Mouse (Mus musculus): ENCODE measurements around the gene Akap2. TPM values are rescaled to one million over a fixed set of nuclear protein-coding genes. Genes with fewer than 3 reads are reported as not detected.

Akap2 gene
- total RNA-seq, 2 experiments from 2014 or later = 191 to 192 TPM

GRCm38 (mm10) chr4:57751054-57751453 is 33.6 kb downstream of the Akap2 start:
- no peak for DNase-seq (ENCODE audit: low spot score in 2 of 2)

GRCm38 (mm10) chr4:57751566-57751965 is 34.1 kb downstream of the Akap2 start:
- DNase-seq (ENCODE audit: low spot score in 2 of 2) = no peak

- DNase-seq (ENCODE audit: low spot score in 2 of 2) = no peak
Observed at GRCm38 (mm10) chr4:57755085-57755484, 37.6 kb downstream of the Akap2 start.

GRCm38 (mm10) chr4:57757997-57758396 is 40.5 kb downstream of the Akap2 start:
- DNase-seq (ENCODE audit: low spot score in 2 of 2) = no peak

- no peak for DNase-seq (ENCODE audit: low spot score in 2 of 2)
Observed at GRCm38 (mm10) chr4:57762424-57762823, 45.0 kb downstream of the Akap2 start.

- no peak for DNase-seq (ENCODE audit: low spot score in 2 of 2)
Observed at GRCm38 (mm10) chr4:57764392-57764791, 46.9 kb downstream of the Akap2 start.

GRCm38 (mm10) chr4:57764926-57765325 is 47.5 kb downstream of the Akap2 start:
- DNase-seq (ENCODE audit: low spot score in 2 of 2) = no peak

GRCm38 (mm10) chr4:57765806-57766205 is 48.3 kb downstream of the Akap2 start:
- no peak for DNase-seq (ENCODE audit: low spot score in 2 of 2)

- DNase-seq (ENCODE audit: low spot score in 2 of 2) = no peak
Observed at GRCm38 (mm10) chr4:57769007-57769406, 51.5 kb downstream of the Akap2 start.

- DNase-seq (ENCODE audit: low spot score in 2 of 2) = no peak
Observed at GRCm38 (mm10) chr4:57770185-57770823, 52.8 kb downstream of the Akap2 start.

- no peak for DNase-seq (ENCODE audit: low spot score in 2 of 2)
Observed at GRCm38 (mm10) chr4:57771558-57772219, 54.2 kb downstream of the Akap2 start.

GRCm38 (mm10) chr4:57772851-57773510 is 55.5 kb downstream of the Akap2 start:
- no peak for DNase-seq (ENCODE audit: low spot score in 2 of 2)

- DNase-seq (ENCODE audit: low spot score in 2 of 2) = no peak
Observed at GRCm38 (mm10) chr4:57774517-57774916, 57.1 kb downstream of the Akap2 start.

- DNase-seq (ENCODE audit: low spot score in 2 of 2) = no peak
Observed at GRCm38 (mm10) chr4:57775582-57775981, 58.1 kb downstream of the Akap2 start.

GRCm38 (mm10) chr4:57780403-57780802 is 62.9 kb downstream of the Akap2 start:
- DNase-seq (ENCODE audit: low spot score in 2 of 2) = no peak

GRCm38 (mm10) chr4:57780833-57781641 is 63.6 kb downstream of the Akap2 start:
- DNase-seq (ENCODE audit: low spot score in 2 of 2) = no peak

- peak; percentile 75 to 80 for DNase-seq (ENCODE audit: low spot score in 2 of 2)
Observed at GRCm38 (mm10) chr4:57781994-57782393, 64.5 kb downstream of the Akap2 start.

GRCm38 (mm10) chr4:57782549-57783390 is 65.3 kb downstream of the Akap2 start:
- peak in 1 of 2 experiments; percentile 33 for DNase-seq (ENCODE audit: low spot score in 2 of 2)

GRCm38 (mm10) chr4:57783391-57783770 is 65.9 kb downstream of the Akap2 start:
- no peak for DNase-seq (ENCODE audit: low spot score in 2 of 2)

GRCm38 (mm10) chr4:57783853-57784600 is 66.6 kb downstream of the Akap2 start:
- DNase-seq (ENCODE audit: low spot score in 2 of 2) = no peak

Measured in adrenal gland, adult 18-20 months (tissue).